Mouse (Mus musculus) heart, embryonic 12.5 days (tissue): ENCODE results near the gene Hkdc1. TPM values are rescaled to one million over a fixed set of nuclear protein-coding genes. Genes with fewer than 3 reads are reported as not detected.
"Not testable (repeated sequence)": the region's sequence is repeated elsewhere in the genome, so short reads cannot be mapped to it uniquely, and the experiment has no call there.

Experiments
- ATAC-seq: fragments of 200-750 bp; cut with Nextera tagmentation; 2 replicates; pipeline ENCODE4 v1.8.0; 2017; ENCODE audit warnings: moderate TSS enrichment, moderate library complexity; ENCODE audit not compliant: insufficient number of reproducible peaks, low FRiP score
- H3K27ac ChIP-seq: fragments of 300-500 bp; sonication (generic); 2 replicates; pipeline ENCODE4 v1.5.1; 2016; ENCODE audit warnings: mild to moderate bottlenecking, moderate library complexity; ENCODE audit not compliant: poor library complexity, severe bottlenecking
- H3K27me3 ChIP-seq: fragments of 300-500 bp; sonication (generic); replicated peaks from 2 replicates; pipeline ENCODE4 v1.6.1; 2016; ENCODE audit warnings: mild to moderate bottlenecking, moderate library complexity
- H3K36me3 ChIP-seq: fragments of 300-500 bp; sonication (generic); 2 replicates; pipeline ENCODE4 v1.6.1; 2016; ENCODE audit warnings: mild to moderate bottlenecking, moderate library complexity
- H3K4me1 ChIP-seq: fragments of 300-500 bp; sonication (generic); replicated peaks from 2 replicates; pipeline ENCODE4 v1.6.1; 2016; ENCODE audit warnings: mild to moderate bottlenecking
- H3K4me2 ChIP-seq: fragments of 300-500 bp; sonication (generic); 2 replicates; pipeline ENCODE4 v1.6.1; 2016; ENCODE audit warnings: mild to moderate bottlenecking, moderate library complexity
- H3K4me3 ChIP-seq: fragments of 300-500 bp; sonication (generic); 2 replicates; pipeline ENCODE4 v1.5.1; 2016; ENCODE audit warnings: mild to moderate bottlenecking
- H3K9ac ChIP-seq: fragments of 300-500 bp; sonication (generic); 2 replicates; pipeline ENCODE4 v1.6.1; 2016; ENCODE audit warnings: mild to moderate bottlenecking, moderate library complexity
- H3K9me3 ChIP-seq: fragments of 300-500 bp; sonication (generic); replicated peaks from 2 replicates; pipeline ENCODE4 v1.6.1; 2016; ENCODE audit warnings: mild to moderate bottlenecking, moderate library complexity
- WGBS: fragments of 180-500 bp; shearing (Covaris S2); methylation state at CpG from one replicate; pipeline ENCODE4 v1.1.7; 2016; 5-methylcytosine and 5-hydroxymethylcytosine counted together
- polyA plus RNA-seq: library from polyadenylated mRNA; unstranded; fragments of >200 nt; fragmentation: Nextera tagmentation; extraction: Ambion mirVana; gene quantifications from 2 replicates; pipeline ENCODE4 v1.2.1, GENCODE M21; 2016

Hkdc1 gene
- polyA plus RNA-seq: 0.22 and 0.26 TPM in 2 replicates

DNA sequence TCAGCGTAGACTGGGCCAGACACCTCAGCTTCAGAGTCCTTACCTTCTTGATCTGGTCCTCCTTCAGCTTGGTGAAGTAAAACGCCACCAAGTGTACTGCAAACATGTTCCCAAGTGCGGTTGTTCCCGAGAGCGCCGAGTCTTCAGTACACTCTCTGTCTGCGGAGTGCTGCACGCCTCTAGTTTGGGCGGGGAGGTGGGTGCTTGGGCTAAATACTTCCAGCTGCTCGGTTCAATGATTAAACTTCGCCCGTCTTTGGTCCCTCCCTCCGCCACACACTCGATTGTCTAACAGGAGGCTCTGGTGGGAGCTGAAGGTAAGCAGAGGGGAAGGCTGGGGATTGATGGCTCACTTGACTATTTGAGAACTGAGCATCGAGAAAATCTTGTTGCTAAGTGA is at the start of gene Hkdc1:
Gene Hkdc1, minus strand, starts transcription at position 237 of the 400 bp plus-strand sequence.
- Histone ChIP-seq H3K27me3 (no peaks in the 10 kb centered on the region), H3K4me2 (no peak within 1 kb of the TSS), H3K4me1 (peaks cover 25% of the 10 kb centered on the region), H3K27ac (no peak within 1 kb of the TSS), H3K9me3 (no peaks in the 10 kb centered on the region), H3K36me3 (no peaks in the 10 kb centered on the region), H3K9ac (no peak within 1 kb of the TSS), H3K4me3 (no peak within 1 kb of the TSS)
- WGBS: 58% methylated on average over 15 of the region's 15 CpGs
- ATAC-seq: no peak

DNA sequence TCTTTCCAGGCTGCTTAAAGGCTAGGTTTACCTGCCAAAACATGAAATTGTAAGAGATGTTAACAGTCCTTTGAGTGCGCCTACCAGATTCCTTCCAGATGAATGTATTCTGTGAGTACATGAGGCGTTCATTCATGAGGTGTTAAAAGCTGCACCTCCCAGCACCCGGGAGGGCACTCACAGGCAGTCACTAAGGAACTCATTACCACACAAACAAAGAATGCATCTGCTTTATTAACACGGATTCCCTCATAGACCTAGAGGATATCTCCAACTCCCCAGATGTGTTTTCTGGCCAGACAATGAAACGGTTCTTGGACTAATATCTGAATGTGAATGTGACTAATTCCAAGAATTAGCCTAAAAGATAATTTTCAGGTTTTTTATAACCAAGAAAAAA is 48.8 kb upstream of the Hkdc1 start:
- no peak for ATAC-seq
- WGBS: 36% methylated on average over 5 of the region's 5 CpGs
- no peak overlapping the region for H3K4me3 ChIP-seq
- H3K9me3 ChIP-seq: no peaks in the 10 kb centered on the region
- H3K4me1 ChIP-seq: peaks cover 3% of the 10 kb centered on the region; the same call in 1 of the 2 replicates
- 0 out of 2 replicates have a peak, but pooled peaks cover 10% of the 10 kb centered on the region for H3K36me3 ChIP-seq
- H3K27me3 ChIP-seq: no peaks in the 10 kb centered on the region
- no peak overlapping the region for H3K9ac ChIP-seq
- H3K4me2 ChIP-seq: no peak overlapping the region
- H3K27ac ChIP-seq: peak overlapping the region; percentile 27; the same call in 1 of the 2 replicates

DNA sequence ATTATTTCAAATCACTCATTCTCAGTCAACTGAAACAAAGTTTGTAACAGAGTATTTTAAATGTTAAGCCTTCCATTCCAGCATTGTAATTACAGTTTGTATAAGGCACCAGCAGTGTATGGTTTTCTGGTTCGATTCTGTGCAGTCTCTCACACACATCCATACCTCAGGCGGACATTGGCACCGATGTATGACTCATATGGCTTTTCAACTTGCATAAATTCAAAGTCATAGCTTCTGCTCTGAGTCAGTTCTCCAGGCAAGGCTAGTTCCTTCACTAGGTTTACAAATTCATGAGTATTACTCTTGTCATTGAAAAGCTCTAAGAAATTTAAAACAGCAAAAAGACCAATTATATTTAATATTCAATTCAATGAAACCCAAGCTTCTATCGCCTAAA is 47.4 kb upstream of the Hkdc1 start:
- H3K9ac ChIP-seq: no peak overlapping the region
- no peaks in the 10 kb centered on the region for H3K27me3 ChIP-seq
- ATAC-seq: no peak
- no peaks in the 10 kb centered on the region for H3K9me3 ChIP-seq
- WGBS: 85% methylated on average over 4 of the region's 4 CpGs
- peaks cover 3% of the 10 kb centered on the region; the same call in 1 of the 2 replicates for H3K4me1 ChIP-seq
- no peak overlapping the region for H3K27ac ChIP-seq
- H3K4me3 ChIP-seq: no peak overlapping the region
- 0 out of 2 replicates have a peak, but pooled peaks cover 6% of the 10 kb centered on the region for H3K36me3 ChIP-seq
- no peak overlapping the region for H3K4me2 ChIP-seq

DNA sequence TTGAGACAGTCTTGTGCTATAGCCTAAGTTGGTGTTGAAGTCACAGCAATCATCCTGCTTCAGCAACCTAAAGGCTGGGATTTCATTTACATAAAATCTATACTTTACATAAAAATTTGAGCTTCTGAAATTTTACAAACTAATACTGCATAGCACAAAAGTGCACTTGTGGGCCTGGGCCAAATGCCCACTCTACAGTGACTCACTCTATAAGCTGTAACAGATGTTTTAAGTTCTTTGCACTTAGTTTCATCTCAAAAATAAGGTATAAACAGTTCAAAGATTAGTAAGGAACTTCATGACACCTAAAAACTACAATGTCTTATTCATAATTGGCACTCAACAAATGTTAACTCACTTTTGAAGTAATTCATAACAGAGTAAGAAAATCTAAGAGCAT is 39.0 kb upstream of the Hkdc1 start:
- Histone ChIP-seq H3K4me3 (no peak overlapping the region), H3K4me1 (no peaks in the 10 kb centered on the region), H3K27me3 (no peaks in the 10 kb centered on the region), H3K9me3 (no peaks in the 10 kb centered on the region), H3K4me2 (no peak overlapping the region), H3K27ac (no peak overlapping the region), H3K36me3 (peaks cover 60% of the 10 kb centered on the region), H3K9ac (no peak overlapping the region)
- ATAC-seq: no peak

GRCm38 (mm10) chr10:62452001-62452400 is 29.7 kb upstream of the Hkdc1 start:
- not testable (repeated sequence) for H3K4me3 ChIP-seq, H3K4me2 ChIP-seq, H3K27ac ChIP-seq, H3K9me3 ChIP-seq, ATAC-seq, H3K27me3 ChIP-seq, H3K9ac ChIP-seq
- 58% methylated on average over 11 of the region's 11 CpGs for WGBS
- Histone ChIP-seq H3K36me3 (peaks cover 19% of the 10 kb centered on the region), H3K4me1 (peaks cover 12% of the 10 kb centered on the region)

- Histone ChIP-seq H3K9me3 (no peaks in the 10 kb centered on the region), H3K36me3 (peaks cover 25% of the 10 kb centered on the region), H3K27ac (no peak overlapping the region), H3K4me1 (peaks cover 12% of the 10 kb centered on the region), H3K4me3 (peak overlapping the region; percentile 98), H3K4me2 (peak overlapping the region; percentile 77), H3K27me3 (no peaks in the 10 kb centered on the region), H3K9ac (peak overlapping the region; percentile 93)
- ATAC-seq: no peak
- 37% methylated on average over 18 of the region's 18 CpGs for WGBS
These were observed 28.0 kb upstream of the Hkdc1 start for GRCm38 (mm10) chr10:62450280-62450640.

- ATAC-seq: peak; percentile 88
- H3K36me3 ChIP-seq: peaks cover 30% of the 10 kb centered on the region
- peaks cover 12% of the 10 kb centered on the region for H3K4me1 ChIP-seq
- under 1% methylated on average over 73 of the region's 73 CpGs for WGBS
- peak within 1 kb of the TSS; percentile 93 for H3K9ac ChIP-seq
- H3K4me2 ChIP-seq: peak within 1 kb of the TSS; percentile 77
- no peaks in the 10 kb centered on the region for H3K27me3 ChIP-seq
- H3K4me3 ChIP-seq: peak within 1 kb of the TSS; percentile 98
- H3K9me3 ChIP-seq: no peaks in the 10 kb centered on the region
- H3K27ac ChIP-seq: peak within 1 kb of the TSS; percentile 91
These were observed 27.3 kb upstream of the Hkdc1 start, which contains the start of the genes 4930507D05Rik and Supv3l1 for GRCm38 (mm10) chr10:62449364-62450279. Gene 4930507D05Rik (plus strand): TSS chr10:62449489. Gene Supv3l1 (minus strand): TSS chr10:62449738.

GRCm38 (mm10) chr10:62430427-62430826 is 8.1 kb upstream of the Hkdc1 start:
- no peak overlapping the region for H3K4me3 ChIP-seq
- 93% methylated on average over 5 of the region's 5 CpGs for WGBS
- peaks cover 6% of the 10 kb centered on the region for H3K4me1 ChIP-seq
- no peaks in the 10 kb centered on the region for H3K27me3 ChIP-seq
- ATAC-seq: no peak
- H3K9ac ChIP-seq: no peak overlapping the region
- peaks cover 76% of the 10 kb centered on the region for H3K36me3 ChIP-seq
- no peak overlapping the region for H3K4me2 ChIP-seq
- H3K27ac ChIP-seq: no peak overlapping the region
- no peaks in the 10 kb centered on the region for H3K9me3 ChIP-seq

DNA sequence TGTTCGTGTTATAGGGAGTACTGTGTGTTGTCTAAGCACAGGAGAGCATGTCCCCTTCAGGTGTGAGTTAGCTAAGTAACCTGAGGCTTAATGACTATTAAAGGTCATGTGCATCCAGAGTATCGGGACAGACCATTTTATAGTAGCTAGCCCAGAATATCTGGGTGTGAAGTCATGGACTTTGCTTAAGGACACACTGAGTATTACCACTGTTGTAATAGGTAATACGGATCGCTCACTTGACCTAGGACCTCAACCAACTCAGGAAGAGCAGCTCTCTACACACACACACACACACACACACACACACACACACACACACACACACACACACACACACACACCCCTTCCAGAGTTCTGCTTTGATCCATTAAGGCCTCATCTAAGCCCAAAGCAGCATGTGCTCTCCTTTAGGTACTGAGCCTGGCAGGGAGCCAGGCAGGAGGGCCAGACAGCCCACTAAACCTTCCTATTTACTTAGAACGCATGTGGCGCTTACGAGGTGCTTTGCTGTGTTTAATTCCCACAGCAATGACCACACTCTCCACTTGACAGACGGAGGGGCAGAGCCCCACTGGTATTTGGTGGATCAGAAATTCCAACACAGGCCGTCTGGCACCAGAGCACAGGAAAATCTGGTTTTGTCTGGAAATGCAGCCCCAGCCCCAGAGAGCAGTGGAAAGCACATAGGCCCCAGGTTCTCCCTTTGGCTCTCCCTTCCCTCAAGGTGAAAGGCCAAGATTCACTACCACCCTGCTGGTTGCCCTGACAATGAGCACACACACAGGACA is 3.0 kb upstream of the Hkdc1 start:
- ATAC-seq: no peak

DNA sequence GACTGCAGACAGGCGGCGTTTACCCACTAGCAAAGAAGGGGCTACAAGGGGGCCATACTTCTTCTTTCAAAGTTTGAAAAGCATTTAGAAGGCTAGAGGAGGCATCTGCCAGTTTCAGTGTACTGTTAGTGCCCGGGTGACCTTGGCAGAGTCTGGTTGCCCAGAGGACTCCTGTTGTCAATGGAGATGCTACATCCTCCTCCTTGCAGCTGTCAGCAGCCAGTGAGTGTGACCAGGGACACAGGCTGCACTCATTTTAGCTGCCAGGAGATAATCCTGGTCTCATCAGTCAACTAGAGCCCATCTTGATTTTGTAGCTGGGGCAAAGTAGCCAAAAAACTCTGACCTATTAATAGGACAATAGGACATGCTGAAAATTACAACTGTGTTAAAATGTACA is 1.2 kb downstream of the Hkdc1 start:
- peak overlapping the region; percentile 56; the same call in 1 of the 2 replicates for H3K27ac ChIP-seq
- 41% methylated on average over 3 of the region's 3 CpGs for WGBS
- H3K4me1 ChIP-seq: peaks cover 25% of the 10 kb centered on the region
- no peaks in the 10 kb centered on the region for H3K27me3 ChIP-seq
- H3K36me3 ChIP-seq: no peaks in the 10 kb centered on the region
- H3K9me3 ChIP-seq: no peaks in the 10 kb centered on the region
- H3K4me2 ChIP-seq: no peak overlapping the region
- H3K4me3 ChIP-seq: no peak overlapping the region
- ATAC-seq: no peak
- no peak overlapping the region for H3K9ac ChIP-seq

More for the DNA sequence above, 3.0 kb upstream of the Hkdc1 start:
- Histone ChIP-seq H3K9me3 (no peaks in the 10 kb centered on the region), H3K27ac (no peak overlapping the region), H3K4me3 (no peak overlapping the region), H3K4me1 (peaks cover 25% of the 10 kb centered on the region), H3K27me3 (no peaks in the 10 kb centered on the region), H3K9ac (peak overlapping the region; percentile 4; the same call in 1 of the 2 replicates), H3K4me2 (no peak overlapping the region), H3K36me3 (peaks cover 27% of the 10 kb centered on the region)
- WGBS: 43% methylated on average over 9 of the region's 9 CpGs

- Histone ChIP-seq H3K4me3 (no peak overlapping the region), H3K4me1 (peaks cover 19% of the 10 kb centered on the region), H3K9ac (no peak overlapping the region), H3K27me3 (no peaks in the 10 kb centered on the region), H3K27ac (peak overlapping the region; percentile 56; the same call in 1 of the 2 replicates), H3K9me3 (no peaks in the 10 kb centered on the region), H3K4me2 (no peak overlapping the region), H3K36me3 (no peaks in the 10 kb centered on the region)
- 57% methylated on average over 6 of the region's 6 CpGs for WGBS
- no peak for ATAC-seq
These were observed 1.9 kb downstream of the Hkdc1 start for GRCm38 (mm10) chr10:62420399-62420798.
